Mouse (Mus musculus) lung, postnatal 0 days (tissue): ENCODE data around the gene Abcb10.

Source experiments
- CTCF ChIP-seq: IDR thresholded peaks from 2 replicates; pipeline ENCODE4 v1.5.1; 2016; ENCODE audit warnings: antibody characterized with exemption, mild to moderate bottlenecking
- EP300 ChIP-seq: IDR thresholded peaks from 2 replicates; pipeline ENCODE4 v1.6.1; 2016; ENCODE audit warnings: antibody characterized with exemption, mild to moderate bottlenecking, control low read depth

DNA sequence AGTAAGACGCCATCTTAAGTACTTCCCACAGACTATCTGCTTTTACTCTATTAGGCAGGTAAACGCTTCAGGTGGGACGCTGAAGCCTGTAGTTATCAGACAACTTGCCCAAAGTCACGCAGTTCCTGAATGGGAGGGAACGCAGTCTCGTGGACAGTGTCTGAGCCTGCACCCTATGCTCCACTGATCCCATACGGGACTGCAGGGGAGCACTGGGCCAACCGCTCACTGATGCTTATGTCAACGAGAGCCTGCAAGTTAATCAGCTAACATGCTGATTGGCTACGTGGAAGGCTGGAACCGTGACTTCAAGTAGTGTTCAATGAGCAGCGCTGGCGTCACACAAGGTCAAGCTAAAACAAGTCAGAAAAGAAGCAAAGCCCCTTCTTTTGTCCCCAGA is 36.9 kb upstream of the Abcb10 start:
- TF ChIP-seq EP300 (no peak), CTCF (no peak)
